Mouse (Mus musculus) neural tube, embryonic 14.5 days (tissue): ENCODE data around the gene Usp3. TPM values are rescaled to one million over a fixed set of nuclear protein-coding genes. Genes with fewer than 3 reads are reported as not detected.

Source experiments
- ATAC-seq: fragments of 200-750 bp; cut with Nextera tagmentation; 2 replicates; pipeline ENCODE4 v1.8.0; 2017; ENCODE audit warnings: low read depth, mild to moderate bottlenecking, moderate TSS enrichment, moderate library complexity
- H3K27ac ChIP-seq: fragments of 300-500 bp; sonication (generic); 2 replicates; pipeline ENCODE4 v1.5.1; 2014; ENCODE audit warnings: low read depth, mild to moderate bottlenecking, control low read depth, low read length, moderate library complexity, mixed read lengths
- H3K27me3 ChIP-seq: fragments of 300-500 bp; sonication (generic); 2 replicates; pipeline ENCODE4 v1.6.1; 2014; ENCODE audit warnings: low read length; ENCODE audit not compliant: control insufficient read depth, insufficient read depth
- H3K36me3 ChIP-seq: fragments of 300-500 bp; sonication (generic); 2 replicates; pipeline ENCODE4 v1.6.1; 2014; ENCODE audit warnings: low read length, mixed read lengths; ENCODE audit not compliant: control insufficient read depth, insufficient read depth
- H3K4me1 ChIP-seq: fragments of 300-500 bp; sonication (generic); 2 replicates; pipeline ENCODE4 v1.6.1; 2014; ENCODE audit warnings: low read length; ENCODE audit not compliant: control insufficient read depth, insufficient read depth
- H3K4me2 ChIP-seq: fragments of 300-500 bp; sonication (generic); 2 replicates; pipeline ENCODE4 v1.6.1; 2014; ENCODE audit warnings: mild to moderate bottlenecking, low read depth, low read length, control low read depth
- H3K4me3 ChIP-seq: fragments of 300-500 bp; sonication (generic); 2 replicates; pipeline ENCODE4 v1.5.1; 2014; ENCODE audit warnings: low read depth, low read length, control low read depth, mixed read lengths
- H3K9ac ChIP-seq: fragments of 300-500 bp; sonication (generic); replicated peaks from 2 replicates; pipeline ENCODE4 v1.6.1; 2014; ENCODE audit warnings: low read depth, mild to moderate bottlenecking, control low read depth, low read length, mixed read lengths
- H3K9me3 ChIP-seq: fragments of 300-500 bp; sonication (generic); 2 replicates; pipeline ENCODE4 v1.6.1; 2016; ENCODE audit warnings: low read length; ENCODE audit not compliant: control insufficient read depth
- WGBS: fragments of 180-500 bp; shearing (Covaris S2); extraction: QIAGEN DNeasy Blood & Tissue Kit; methylation state at CpG from one replicate; pipeline ENCODE4 v1.1.7; 2014; 5-methylcytosine and 5-hydroxymethylcytosine counted together
- polyA plus RNA-seq: library from polyadenylated mRNA; unstranded; fragments of >200 nt; fragmentation: Nextera tagmentation; extraction: Ambion mirVana; gene quantifications from 2 replicates; pipeline ENCODE4 v1.2.1, GENCODE M21; 2014

Usp3 gene
- polyA plus RNA-seq, 1 experiment from 2014 or later: 73.7 TPM

DNA sequence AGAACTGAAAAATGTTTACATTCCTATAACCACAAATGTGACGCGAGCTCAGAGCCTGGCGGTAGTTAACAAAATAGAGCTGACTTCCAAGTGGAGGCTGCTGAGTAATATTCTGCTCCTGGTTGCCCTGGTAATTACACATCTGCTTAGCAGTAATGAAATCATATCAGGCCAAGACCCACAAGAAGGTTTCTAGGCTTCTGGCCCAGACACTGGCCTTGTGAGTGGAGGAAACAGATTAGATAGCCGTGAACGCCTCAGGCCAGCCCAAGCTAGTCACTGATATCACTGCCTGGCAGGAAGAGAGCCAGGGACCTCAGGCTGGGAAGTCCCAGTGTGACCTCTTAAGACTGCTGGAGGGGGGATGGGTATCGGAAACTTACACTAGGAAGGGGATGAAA is 27.6 kb upstream of the Usp3 start:
- Histone ChIP-seq H3K9me3 (no peaks in the 10 kb centered on the region), H3K27ac (no peak overlapping the region), H3K9ac (no peak overlapping the region), H3K4me1 (0 out of 2 replicates have a peak, but pooled peaks cover 5% of the 10 kb centered on the region), H3K4me3 (no peak overlapping the region), H3K27me3 (no peaks in the 10 kb centered on the region), H3K4me2 (no peak overlapping the region), H3K36me3 (no peaks in the 10 kb centered on the region)
- WGBS: 36% methylated on average over 6 of the region's 6 CpGs
- no peak for ATAC-seq

DNA sequence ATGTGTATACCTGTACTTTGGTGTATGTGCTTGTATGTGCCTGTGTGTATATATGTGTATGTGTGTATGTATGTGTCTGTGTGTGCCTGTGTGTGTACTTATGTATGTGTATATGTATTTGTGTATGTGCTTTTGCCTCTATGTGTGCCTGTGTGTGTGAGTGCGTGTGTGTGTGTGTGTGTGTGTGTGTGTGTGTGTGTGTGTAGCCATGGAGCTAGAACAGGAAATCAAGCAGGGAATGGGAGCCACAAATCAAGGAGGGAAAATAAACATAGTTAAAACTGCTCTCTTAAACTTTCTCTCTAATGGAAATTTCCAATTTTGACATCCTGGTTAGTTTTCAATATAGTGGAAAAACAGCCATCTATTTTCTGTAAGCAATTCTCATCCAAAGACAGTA is 27.1 kb upstream of the Usp3 start:
- Histone ChIP-seq H3K27me3 (no peaks in the 10 kb centered on the region), H3K9me3 (no peaks in the 10 kb centered on the region), H3K36me3 (no peaks in the 10 kb centered on the region), H3K27ac (no peak overlapping the region), H3K9ac (no peak overlapping the region), H3K4me1 (0 out of 2 replicates have a peak, but pooled peaks cover 5% of the 10 kb centered on the region), H3K4me3 (no peak overlapping the region), H3K4me2 (no peak overlapping the region)
- ATAC-seq: no peak
- WGBS: 100% methylated on average over 1 of the region's 1 CpGs

DNA sequence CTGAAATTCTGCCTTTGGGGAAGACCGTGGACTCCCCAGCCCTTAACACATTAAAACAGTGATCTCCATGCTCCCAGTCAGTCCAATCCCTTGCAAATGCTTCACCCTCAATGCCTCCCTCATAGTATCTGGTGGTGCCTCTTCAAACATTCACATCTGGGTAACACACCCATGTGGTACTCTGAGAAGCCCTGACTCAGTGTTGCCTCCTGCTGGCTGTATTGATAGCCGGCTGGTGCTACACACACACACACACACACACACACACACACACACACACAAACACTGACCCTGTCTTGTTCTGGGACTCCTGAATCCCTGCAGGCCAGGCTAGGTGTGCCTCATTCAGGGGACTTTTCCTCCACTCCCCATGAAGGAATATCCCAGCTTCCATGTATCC is 24.9 kb upstream of the Usp3 start:
- Histone ChIP-seq H3K36me3 (no peaks in the 10 kb centered on the region), H3K27me3 (no peaks in the 10 kb centered on the region), H3K27ac (no peak overlapping the region), H3K4me1 (0 out of 2 replicates have a peak, but pooled peaks cover 5% of the 10 kb centered on the region), H3K9me3 (no peaks in the 10 kb centered on the region), H3K9ac (no peak overlapping the region), H3K4me2 (no peak overlapping the region), H3K4me3 (no peak overlapping the region)
- no peak for ATAC-seq
- 97% methylated on average over 2 of the region's 2 CpGs for WGBS

GRCm38 (mm10) chr9:66616858-66617257 is 23.9 kb upstream of the Usp3 start:
- WGBS: 70% methylated on average over 4 of the region's 4 CpGs
- ATAC-seq: no peak
- H3K27me3 ChIP-seq: no peaks in the 10 kb centered on the region

GRCm38 (mm10) chr9:66615141-66615540 is 22.2 kb upstream of the Usp3 start:
- WGBS: 81% methylated on average over 9 of the region's 9 CpGs

More at GRCm38 (mm10) chr9:66616858-66617257, 23.9 kb upstream of the Usp3 start:
- Histone ChIP-seq H3K4me1 (0 out of 2 replicates have a peak, but pooled peaks cover 5% of the 10 kb centered on the region), H3K9ac (no peak overlapping the region), H3K4me3 (no peak overlapping the region), H3K9me3 (no peaks in the 10 kb centered on the region), H3K27ac (no peak overlapping the region), H3K4me2 (no peak overlapping the region), H3K36me3 (no peaks in the 10 kb centered on the region)

DNA sequence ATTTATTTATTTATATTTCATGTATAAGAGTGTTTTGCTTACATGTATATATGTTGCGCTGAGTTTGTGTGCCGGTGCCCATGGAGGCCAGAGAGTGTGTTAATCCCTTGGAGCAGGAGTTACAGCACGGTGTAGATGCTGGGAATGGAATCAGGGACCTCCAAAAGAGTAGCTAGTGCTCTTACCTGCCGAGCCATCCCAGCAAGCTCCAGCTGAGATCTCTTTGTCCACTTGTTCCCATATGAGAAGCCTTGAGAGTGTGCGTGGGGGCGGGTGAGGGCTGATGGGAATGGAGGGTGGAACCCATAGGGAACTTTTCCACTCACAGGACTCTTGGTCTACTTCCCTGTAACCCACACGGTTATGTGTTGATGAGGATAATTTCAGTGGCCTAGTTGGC is 21.6 kb upstream of the Usp3 start:
- Histone ChIP-seq H3K9me3 (no peaks in the 10 kb centered on the region), H3K36me3 (no peaks in the 10 kb centered on the region), H3K27ac (no peak overlapping the region), H3K27me3 (no peaks in the 10 kb centered on the region), H3K4me3 (no peak overlapping the region), H3K4me2 (no peak overlapping the region), H3K4me1 (no peaks in the 10 kb centered on the region), H3K9ac (no peak overlapping the region)
- ATAC-seq: no peak
- WGBS: 78% methylated on average over 7 of the region's 7 CpGs

More at GRCm38 (mm10) chr9:66615141-66615540, 22.2 kb upstream of the Usp3 start:
- H3K27me3 ChIP-seq: no peaks in the 10 kb centered on the region
- H3K4me1 ChIP-seq: no peaks in the 10 kb centered on the region
- ATAC-seq: no peak
- H3K9me3 ChIP-seq: no peaks in the 10 kb centered on the region
- no peak overlapping the region for H3K4me2 ChIP-seq
- H3K4me3 ChIP-seq: no peak overlapping the region
- H3K9ac ChIP-seq: no peak overlapping the region
- no peak overlapping the region for H3K27ac ChIP-seq
- no peaks in the 10 kb centered on the region for H3K36me3 ChIP-seq

DNA sequence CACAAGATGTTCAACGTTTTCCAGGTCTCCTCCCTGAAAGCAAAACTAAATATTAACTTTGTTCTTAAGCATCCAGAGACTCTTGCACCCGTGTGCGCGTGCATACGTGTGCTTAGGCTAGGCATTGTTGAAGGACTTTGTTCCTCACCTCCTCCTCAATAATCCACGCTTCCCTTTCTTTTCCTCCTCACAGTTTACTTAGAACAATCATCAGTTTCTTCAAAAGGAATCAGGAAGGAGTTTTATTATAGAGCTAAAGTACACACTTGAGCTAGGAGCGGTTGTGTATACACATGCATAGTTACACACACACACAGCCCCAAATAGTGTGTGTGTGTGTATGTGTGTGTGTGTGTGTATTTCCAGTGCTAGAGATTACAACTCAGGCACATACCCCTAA is 20.7 kb upstream of the Usp3 start:
- ATAC-seq: no peak
- H3K27me3 ChIP-seq: no peaks in the 10 kb centered on the region
- no peaks in the 10 kb centered on the region for H3K36me3 ChIP-seq
- no peak overlapping the region for H3K4me2 ChIP-seq
- H3K4me3 ChIP-seq: no peak overlapping the region
- no peak overlapping the region for H3K9ac ChIP-seq
- no peaks in the 10 kb centered on the region for H3K9me3 ChIP-seq
- H3K27ac ChIP-seq: no peak overlapping the region
- WGBS: 84% methylated on average over 7 of the region's 7 CpGs
- H3K4me1 ChIP-seq: no peaks in the 10 kb centered on the region

DNA sequence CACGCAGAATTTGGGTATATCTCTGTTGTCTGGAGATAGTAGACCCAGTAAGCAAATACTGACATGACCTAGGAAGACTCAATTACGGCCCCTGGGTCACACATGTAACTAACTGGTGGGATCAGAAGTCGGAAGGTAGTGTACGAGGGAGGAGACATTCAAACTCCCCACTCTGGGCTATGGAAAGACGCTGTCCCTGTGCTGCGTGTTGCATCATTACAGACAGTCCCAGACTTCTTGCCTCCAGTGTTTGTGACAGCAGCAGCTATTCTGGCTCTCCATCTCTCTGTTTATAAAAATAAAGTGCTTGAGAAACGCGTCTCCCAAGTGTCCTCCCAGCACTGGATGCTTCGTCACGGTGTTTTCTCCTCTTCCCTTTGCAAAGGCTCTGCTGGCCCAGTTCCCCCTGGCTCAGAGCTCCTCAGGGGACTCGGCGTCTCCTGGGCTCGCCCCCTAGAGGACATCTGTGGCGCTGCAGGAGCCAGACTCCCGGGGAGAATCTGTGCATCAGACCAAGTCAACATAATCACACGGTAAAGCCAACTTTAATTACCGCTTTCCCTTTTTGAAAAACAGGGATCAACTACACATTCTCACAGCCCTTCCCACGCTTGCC is 18.6 kb upstream of the Usp3 start:
- Histone ChIP-seq H3K9ac (no peak overlapping the region), H3K4me2 (peak overlapping the region; percentile 4), H3K4me1 (no peaks in the 10 kb centered on the region), H3K36me3 (no peaks in the 10 kb centered on the region), H3K4me3 (no peak overlapping the region), H3K27ac (no peak overlapping the region), H3K9me3 (no peaks in the 10 kb centered on the region), H3K27me3 (no peaks in the 10 kb centered on the region)
- 19% methylated on average over 18 of the region's 18 CpGs for WGBS
- peak; percentile 78; the same call in 1 of the 2 replicates for ATAC-seq

- Histone ChIP-seq H3K4me1 (no peaks in the 10 kb centered on the region), H3K36me3 (no peaks in the 10 kb centered on the region)
Measured at GRCm38 (mm10) chr9:66608817-66609345, 15.9 kb upstream of the Usp3 start.

More at GRCm38 (mm10) chr9:66608817-66609345, 15.9 kb upstream of the Usp3 start:
- WGBS: 82% methylated on average over 5 of the region's 5 CpGs
- no peak for ATAC-seq
- no peaks in the 10 kb centered on the region for H3K9me3 ChIP-seq
- H3K9ac ChIP-seq: no peak overlapping the region
- H3K4me2 ChIP-seq: no peak overlapping the region
- H3K4me3 ChIP-seq: no peak overlapping the region
- no peaks in the 10 kb centered on the region for H3K27me3 ChIP-seq
- H3K27ac ChIP-seq: no peak overlapping the region
